Mouse (Mus musculus) heart, postnatal 10 days (tissue): ENCODE data around the gene Mipep. TPM values are rescaled to one million over a fixed set of nuclear protein-coding genes. Genes with fewer than 3 reads are reported as not detected.

Experiments used
- DNase-seq, 2 experiments: peaks; one replicate each; pipeline ENCODE4 v3.0.0; 2021
- intact Hi-C: fragments of 180-260 bp; cut with DNase I; formaldehyde crosslinking; loops from one replicate; pipeline ENCODE4 v1.15.1; 2025
- total RNA-seq, 2 experiments: library from RNA; stranded (reverse); gene quantifications; 2 replicates each; pipeline ENCODE4 v1.2.3; 2021

Mipep gene
- total RNA-seq, 2 experiments from 2014 or later = 51.3 to 52.6 TPM

DNA sequence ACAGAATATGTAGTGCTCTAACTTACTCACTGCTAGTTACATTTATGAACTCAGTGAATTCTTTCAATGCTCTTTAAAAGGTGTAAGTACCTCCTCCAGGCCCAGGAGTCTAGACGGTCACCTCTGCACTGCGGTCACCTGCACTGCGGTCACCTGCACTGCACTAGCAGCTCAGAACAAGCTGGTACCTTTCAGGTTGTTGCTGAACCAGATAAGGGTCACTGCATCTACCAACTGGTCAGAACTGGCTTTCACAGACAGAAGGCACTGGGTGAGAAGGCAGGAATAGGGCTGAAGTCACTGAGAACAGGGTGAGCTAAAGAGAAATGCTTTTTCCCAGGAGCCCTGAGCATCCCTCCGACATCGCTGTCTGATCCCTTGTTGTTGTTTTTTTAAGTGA is 29.7 kb upstream of the Mipep start:
- intact Hi-C loops = no loop called here

DNA sequence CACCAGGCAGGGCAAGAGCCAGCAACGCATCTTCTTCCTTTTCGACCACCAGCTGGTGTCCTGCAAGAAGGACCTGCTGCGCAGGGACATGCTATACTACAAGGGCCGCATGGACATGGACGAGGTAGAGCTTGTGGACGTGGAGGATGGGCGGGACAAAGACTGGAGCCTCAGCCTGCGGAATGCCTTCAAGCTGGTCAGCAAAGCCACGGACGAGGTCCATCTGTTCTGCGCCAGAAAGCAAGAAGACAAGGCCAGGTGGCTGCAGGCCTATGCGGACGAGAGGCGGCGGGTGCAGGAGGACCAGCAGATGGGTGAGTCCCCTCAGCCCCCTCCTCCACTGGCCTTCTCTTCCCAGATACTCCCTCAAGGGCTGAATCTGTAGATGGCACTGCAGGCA is 28.1 kb upstream of the Mipep start:
- intact Hi-C loops = no loop called here
- no peak for DNase-seq

More for the DNA sequence above, 29.7 kb upstream of the Mipep start:
- no peak for DNase-seq

DNA sequence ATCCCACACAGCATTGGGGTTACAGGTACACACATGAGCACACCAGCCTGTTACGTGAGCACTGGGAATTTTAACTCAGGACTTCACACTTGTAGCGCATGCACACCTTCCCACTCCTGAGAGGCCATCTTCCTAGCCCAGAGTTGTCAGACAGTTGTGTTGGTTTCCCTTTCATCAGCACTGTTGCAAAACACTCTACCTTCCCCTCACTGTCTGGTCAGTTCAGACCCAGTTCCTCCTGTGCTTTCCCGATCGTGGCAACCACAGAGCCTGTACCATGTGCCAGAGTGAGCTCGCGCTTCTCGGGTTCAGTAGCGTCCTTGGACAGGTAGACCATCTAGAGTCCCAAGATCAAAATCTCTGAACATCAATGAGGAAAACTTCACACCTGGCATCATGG is 27.1 kb upstream of the Mipep start:
- intact Hi-C loops = no loop called here

DNA sequence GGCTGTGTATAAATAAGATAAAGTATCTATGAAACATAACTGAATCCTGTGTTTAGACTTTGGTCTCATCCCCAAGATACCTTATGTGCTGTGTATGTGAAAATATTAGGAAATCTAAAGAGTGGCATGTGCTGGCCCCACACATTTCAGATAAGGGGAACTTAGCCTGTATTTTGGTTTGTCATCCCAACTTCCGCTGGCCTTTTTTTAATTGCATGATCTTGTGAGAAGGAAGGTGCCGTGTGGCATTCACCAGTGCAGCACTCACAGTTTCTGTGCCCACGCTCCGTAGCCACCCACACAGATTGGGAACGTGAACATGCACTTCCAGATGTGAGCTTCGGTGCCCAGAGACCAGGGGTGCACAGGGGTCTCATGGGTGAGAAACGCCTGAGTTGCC is 26.7 kb upstream of the Mipep start:
- DNase-seq = no peak
- intact Hi-C loops = no loop called here

More for the DNA sequence above, 27.1 kb upstream of the Mipep start:
- DNase-seq = no peak

DNA sequence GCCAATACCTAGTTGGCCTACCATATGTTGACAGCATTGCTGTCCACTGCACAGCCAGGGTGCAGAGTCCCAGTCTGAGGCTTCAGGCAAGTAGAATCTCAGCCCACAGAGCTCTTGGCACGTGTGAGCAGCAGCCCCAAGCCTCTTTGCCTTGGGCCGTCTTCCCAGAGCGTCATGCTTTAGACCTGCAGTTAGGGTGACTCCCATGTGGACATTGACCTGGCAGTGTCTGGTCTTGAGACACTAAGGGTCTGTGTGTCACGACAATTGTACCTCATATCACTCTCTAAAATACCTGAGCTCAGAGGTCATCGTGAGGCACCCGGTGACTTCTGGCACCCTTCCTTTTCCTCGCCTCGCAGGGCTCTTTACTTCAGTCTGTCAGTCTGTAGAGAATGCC is 25.3 kb upstream of the Mipep start:
- DNase-seq = no peak
- intact Hi-C loops = no loop called here

DNA sequence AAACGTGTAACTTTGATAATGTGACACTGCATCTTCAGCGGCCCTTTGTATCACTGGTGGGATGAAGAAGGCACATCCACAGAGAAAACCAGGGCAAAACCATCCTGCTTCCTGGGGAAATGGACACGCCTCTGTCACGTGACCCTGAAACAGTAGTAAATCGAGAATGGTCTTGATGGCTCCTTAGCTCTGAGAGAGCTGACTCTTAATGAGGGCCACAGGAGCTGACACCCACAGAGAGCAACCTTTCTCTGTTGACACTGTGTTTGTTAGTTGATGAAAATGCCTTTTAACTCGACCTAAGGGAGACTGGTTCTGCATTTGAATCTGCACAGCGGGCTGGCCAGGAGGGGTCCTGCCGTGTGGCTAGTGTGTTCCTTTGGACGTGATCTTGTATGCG is 22.6 kb upstream of the Mipep start:
- intact Hi-C loops = no loop called here
- DNase-seq = no peak

DNA sequence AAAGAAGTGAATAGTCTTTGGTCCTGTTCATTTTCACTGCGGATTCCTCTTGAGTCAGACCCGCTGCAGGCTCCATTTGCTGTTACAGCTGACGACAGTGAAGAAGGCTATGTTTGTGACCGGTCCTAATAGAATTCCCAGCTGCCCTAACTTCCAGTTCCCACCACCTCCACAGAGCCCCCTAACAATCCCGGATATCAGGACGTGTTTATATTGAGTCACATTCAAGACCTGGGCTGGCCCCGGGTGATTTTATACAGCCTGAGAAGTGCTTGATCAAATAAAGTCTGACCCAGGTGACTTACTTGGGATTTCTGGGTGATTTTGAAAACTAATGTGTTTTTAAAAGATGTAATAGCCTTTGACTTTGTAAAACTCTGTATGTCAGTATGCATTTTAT is 21.6 kb upstream of the Mipep start:
- intact Hi-C loops = no loop called here
- no peak for DNase-seq

DNA sequence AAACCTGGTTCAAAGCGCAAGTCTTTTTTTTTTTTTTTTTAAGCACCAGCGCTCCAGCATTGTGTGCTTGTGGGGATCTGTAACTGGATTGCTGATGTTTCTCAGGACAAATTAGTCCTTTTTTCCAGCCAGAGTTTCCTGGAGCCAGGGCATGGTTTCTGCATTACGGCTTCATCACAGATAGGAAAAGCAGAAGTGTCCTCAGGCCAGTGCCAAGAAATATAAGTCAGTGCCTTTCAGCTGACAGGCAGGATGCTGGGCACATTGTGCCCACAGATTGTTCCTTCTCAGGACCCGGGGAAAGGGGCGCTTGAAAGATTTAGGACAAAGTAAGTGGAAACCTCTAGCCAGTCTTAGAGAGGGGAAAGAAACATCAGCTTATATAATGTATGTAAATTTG is 20.6 kb upstream of the Mipep start:
- DNase-seq = peak in 1 of 2 experiments; percentile 42

DNA sequence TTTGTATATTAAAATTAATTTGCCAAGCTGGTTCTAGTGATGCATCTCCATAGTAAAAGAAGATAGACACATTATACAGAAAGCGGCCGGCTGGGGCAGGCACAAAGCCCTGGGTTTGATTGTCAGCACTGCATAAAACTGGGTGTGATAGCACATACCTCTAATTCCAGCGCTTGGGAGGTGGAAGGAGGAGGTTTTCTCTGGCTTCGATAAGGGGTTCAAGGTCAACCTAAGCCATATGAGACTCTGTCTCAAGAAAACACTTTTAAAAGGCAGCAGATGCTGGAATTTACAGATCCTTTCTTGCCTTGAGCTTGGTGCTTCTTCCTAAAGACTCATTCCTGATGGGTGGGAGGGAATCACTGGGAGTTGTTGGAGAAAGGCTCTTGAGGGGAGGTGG is 19.8 kb upstream of the Mipep start:
- DNase-seq = no peak
- intact Hi-C loops = loop anchor here (2.0 kb wide), 1 partner anchor 14 kb away; no protein-coding TSS in a partner anchor

More for the DNA sequence above, 20.6 kb upstream of the Mipep start:
- intact Hi-C loops = loop anchor here (2.0 kb wide), 1 partner anchor 13 kb away; no protein-coding TSS in a partner anchor

DNA sequence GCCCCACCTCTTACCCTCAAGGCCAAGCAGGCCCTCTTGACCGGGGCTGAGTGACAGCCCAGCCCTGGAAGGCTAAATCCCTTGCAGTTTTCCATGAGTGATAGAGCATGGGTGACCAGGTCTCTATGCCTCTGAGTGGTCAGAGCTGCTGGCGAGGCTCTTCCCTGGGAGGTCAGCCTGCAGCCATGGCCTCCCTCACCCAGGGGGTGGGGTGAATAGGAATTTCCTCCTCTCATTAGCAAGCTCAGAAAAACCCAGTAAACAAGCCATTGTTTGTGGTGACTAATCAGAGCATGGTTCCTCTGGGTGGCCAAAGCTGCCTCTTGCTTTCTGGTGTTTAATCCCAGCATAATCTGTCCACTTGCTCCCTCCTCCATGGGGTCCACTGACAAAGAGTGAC is 19.3 kb upstream of the Mipep start:
- intact Hi-C loops = loop anchor here (2.0 kb wide), 1 partner anchor 14 kb away; no protein-coding TSS in a partner anchor
- DNase-seq = peak; percentile 39 to 42

DNA sequence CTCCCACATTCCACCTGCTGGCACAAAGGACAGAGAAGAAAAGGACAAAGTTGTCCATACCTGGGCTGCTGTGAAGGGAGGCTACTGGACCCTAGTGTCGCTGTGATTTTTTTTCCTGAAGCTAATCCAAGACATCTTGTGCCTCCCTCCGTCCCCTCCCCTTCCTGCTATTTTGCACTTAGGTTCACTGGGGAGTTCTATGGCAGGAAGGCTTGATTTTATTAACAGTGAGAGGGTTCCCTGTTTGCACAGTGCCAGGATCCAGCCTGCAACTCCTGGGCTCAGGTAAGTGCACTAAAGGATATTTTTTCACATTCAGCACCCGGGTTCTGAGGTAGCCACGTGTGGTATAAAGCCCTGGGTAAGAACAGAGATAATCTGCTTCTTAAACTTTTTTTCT is 16.5 kb upstream of the Mipep start, which contains the start of gene C1qtnf9:
TSS of gene C1qtnf9 (plus strand) at position 251 of the 400 bp plus-strand sequence.
- intact Hi-C loops = no loop called here
- DNase-seq = no peak

DNA sequence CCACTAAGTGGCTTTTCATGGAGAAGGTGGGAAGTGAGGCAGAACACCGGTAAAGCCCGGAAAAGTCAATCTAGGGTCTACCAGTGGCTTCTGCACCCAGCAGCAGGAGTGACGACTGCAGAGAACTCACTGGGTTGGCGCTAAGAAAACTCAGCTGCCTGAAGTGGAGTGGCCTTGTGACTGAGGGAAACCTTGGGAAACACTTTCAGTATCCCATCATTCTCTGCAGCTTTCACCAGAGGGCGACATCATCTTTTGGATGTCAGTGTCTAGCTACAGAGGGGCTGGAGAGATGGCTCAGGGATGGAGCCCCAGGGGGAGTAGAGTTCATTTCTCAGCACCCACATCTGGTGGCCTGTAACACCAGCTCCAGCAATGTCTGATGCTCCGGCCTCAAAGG is 15.0 kb upstream of the Mipep start:
- intact Hi-C loops = loop anchor here (1.0 kb wide), 1 partner anchor 34 kb away; no protein-coding TSS in a partner anchor
- peak in 1 of 2 experiments; percentile 42 for DNase-seq

DNA sequence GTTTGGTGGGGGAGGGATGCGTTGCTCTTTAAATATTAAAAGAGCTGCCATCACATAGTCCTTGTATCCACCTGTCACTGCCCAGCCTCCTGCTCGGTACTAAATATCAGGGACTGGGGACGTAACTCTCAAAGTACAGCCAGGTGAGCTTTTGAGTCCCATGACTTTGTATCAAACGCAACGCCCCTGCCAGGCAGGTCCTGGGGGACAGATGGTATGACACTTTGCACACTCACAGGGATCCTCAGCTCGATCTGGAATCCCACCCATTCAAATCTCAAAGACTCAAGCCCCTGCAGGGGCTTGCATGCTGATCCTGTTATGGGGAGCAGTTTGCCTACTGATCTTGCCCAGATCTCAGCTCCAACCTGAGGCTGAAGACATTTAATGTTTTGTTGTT is 13.8 kb upstream of the Mipep start:
- intact Hi-C loops = no loop called here
- no peak for DNase-seq

DNA sequence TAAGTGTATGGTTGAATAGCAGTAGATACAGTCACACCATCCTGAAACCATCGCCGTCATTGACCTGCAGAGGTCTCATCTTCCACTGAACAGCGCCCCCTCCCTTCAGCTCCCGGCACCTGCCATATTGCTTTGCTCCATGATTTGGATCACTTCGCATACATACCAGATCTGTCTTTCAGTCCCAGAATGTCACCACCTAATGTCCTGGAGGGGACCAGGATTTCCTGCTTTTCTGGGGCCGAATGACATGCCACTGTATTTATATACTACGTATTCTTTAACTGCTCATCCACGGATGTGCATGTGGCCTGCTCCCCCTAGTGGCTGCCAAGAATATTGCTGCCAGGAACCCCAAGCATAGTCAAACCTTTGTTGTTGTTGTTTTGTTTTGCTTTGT is 13.3 kb upstream of the Mipep start:
- DNase-seq = peak; percentile 74 to 83
- intact Hi-C loops = loop anchor here (1.0 kb wide), 1 partner anchor 60 kb away; no protein-coding TSS in a partner anchor

DNA sequence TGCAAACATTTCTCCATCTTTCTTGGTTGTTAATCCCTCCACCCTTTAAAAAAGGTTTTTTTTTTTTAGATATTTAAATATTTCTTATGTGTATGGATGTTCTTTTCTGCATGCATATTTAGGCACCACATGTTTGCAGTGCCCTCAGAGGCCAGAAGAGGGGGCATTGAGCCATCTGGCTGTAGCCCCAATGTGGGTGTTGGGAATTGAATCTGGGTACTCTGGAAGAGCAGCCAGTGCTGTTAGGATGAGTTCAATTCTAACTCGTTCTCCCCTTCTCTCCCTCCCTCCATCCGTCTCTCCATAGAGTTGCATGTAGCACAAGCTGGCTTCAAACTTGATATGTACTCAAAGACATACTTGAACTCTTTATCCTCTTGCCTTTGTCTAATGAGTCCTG is 10.9 kb upstream of the Mipep start:
- intact Hi-C loops = loop anchor here (2.0 kb wide), 2 partner anchors 249 to 261 kb away; no protein-coding TSS in a partner anchor
- DNase-seq = no peak

DNA sequence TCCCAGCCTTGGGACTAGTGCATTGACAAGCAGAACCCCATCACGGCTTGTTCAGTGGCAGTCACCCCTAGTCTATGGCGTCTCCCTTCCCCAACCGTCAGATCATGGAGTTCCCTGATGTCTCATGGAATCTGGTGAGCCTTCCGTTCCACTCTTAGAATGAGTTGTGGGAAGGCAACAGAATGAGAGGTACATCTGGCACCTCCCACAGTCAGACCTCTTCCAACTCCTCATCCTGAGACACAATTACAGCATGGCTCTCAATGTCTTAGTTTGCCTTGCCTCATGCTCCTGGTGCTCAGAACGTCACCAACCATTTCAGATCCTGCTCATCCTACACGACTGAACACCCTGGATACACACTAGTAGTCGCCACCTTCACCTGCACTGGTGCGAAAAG is 7.9 kb upstream of the Mipep start:
- intact Hi-C loops = no loop called here
- DNase-seq = no peak

DNA sequence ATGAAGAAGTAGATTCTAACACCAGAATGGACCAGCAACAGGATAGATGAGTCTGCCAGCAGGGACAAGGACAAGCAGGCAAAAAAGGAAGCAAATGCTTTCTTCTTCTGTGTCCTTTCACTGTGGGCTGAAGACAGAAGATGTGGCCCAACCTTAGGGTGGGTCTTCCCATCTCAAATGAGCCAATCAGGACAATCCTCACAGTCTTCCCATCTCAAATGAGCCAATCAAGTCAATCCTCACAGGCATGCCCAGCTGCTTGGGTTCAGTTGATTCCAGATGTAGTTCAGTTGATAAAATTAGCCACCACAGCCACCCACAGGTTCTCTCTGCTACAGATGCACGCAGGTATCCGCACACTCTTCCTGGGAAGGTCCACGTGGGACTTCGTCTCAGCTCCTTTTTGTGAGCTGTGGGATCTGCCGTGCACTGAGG is 6.9 kb upstream of the Mipep start:
- intact Hi-C loops = no loop called here
- no peak for DNase-seq

DNA sequence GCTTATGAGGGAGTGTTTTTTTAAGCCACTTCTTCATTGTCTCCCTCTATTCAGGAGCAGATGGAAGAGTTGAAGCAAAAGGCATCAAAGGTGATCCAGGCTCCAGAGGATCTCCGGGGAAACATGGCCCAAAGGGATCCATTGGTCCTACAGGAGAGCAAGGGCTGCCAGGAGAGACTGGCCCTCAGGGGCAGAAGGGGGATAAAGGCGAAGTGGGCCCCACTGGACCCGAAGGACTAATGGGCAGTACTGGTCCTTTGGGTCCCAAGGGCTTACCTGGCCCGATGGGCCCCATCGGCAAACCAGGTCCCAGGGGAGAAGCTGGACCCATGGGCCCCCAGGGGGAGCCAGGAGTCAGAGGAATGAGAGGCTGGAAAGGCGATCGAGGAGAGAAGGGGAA is 5.2 kb upstream of the Mipep start:
- no peak for DNase-seq
- intact Hi-C loops = no loop called here

DNA sequence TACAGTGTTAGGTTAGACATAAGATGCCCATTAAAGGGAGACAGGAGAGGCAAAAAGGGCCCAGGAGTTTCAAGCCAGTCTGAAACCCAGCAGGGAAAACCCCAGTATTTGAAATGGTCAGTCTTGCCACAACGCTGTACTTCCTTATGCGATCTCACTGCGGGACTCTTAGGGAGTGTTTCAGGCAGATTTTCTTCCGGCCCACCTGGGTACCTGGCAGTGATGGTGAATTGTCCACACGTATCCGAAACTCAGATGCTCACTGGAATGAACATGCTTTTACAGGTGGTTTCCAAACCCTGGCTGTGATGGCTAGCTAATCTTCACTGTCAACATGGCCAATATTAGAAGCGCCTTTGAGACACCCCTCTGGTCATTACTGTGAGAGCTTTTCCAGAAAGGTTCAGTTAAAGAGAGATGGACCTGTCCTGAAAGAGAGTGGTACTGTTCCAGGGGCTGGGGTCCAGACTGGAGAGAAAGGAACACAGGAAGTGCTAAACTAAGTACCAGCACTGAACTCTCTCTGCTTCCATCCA is 2.2 kb upstream of the Mipep start:
- intact Hi-C loops = no loop called here
- no peak for DNase-seq

DNA sequence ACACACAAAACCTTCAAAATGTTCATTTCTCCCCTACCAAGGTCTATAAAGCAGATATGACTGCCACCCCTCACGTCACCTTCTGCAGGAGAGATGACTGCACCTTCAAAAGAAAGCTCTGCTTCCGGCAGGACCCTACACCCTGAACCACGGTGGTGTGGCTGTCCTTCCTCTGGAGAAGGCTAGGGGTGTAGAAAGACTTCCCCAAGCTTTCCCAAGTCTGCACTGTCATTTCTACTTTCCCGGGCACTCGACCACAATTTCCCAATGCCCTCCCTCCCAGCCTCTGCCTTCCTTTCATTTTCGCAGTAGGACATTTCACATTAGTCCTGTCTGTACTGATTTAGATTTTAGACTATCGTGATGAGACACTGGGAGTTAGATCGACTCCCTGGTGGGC is 1.2 kb upstream of the Mipep start:
- no peak for DNase-seq
- intact Hi-C loops = no loop called here

DNA sequence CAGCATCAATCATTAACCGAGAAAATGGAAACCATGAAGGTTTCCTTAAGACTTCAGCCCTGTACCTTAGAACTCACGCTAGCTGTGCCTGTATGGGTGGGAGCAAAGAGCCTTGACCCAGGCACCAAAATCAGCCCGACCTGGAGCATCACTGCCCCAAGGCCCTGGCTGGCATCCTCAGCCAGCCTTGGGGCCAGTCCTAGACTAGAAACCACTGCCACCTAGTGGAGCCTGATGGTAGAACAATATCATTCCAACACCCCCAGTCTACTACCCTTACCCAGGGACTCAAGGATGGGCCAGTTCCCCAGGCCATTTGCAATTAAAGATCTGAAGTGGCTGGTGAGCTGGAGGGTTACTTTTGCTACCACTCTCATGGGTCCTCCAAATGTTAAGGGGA is 5.7 kb downstream of the Mipep start:
- intact Hi-C loops = no loop called here

DNA sequence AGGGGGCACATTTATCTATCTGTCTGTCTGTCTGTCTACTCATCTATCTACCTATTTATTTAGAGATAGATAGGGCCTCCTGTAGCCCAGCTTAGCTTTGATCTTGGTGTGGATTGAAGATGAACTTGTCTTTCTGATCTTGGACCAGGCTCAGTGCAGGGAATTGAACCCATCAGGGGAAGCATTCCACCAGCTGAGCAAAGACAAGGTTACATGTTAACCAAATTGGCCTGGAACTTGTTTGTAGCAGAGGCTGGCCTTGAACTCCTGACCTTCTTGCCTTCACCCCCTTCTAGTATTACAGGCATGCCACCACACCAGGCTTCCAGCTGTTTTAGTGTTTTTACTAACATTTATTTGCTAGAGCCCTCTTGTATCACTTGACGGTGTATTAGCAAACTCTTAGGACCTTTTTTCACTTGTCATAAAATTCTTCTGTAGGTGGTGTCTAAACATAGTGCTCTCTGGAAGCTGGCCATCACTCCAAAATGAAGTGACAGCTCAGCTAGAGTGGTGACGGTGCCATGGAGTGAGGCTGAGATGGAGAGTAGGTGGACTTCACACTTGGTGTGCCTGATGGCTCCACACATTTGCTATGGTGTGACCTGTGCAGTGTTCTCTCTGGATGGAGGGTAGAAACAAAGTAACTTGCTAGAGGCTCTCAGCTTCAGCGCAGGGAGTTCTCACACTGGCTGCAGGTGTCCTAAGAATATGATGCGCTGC is 12.4 kb downstream of the Mipep start:
- DNase-seq = no peak
- intact Hi-C loops = no loop called here

More for the DNA sequence above, 5.7 kb downstream of the Mipep start:
- DNase-seq = peak; percentile 52 to 76
